Mouse (Mus musculus) CD4-positive helper T cell, adult 2 months (primary cell): ENCODE results near the gene Atxn1.

Source experiments
- DNase-seq: peaks from one replicate; pipeline ENCODE4 v3.0.0-alpha.2; 2012; ENCODE audit warnings: low read depth, missing footprints, low spot score

Gene Atxn1

DNA sequence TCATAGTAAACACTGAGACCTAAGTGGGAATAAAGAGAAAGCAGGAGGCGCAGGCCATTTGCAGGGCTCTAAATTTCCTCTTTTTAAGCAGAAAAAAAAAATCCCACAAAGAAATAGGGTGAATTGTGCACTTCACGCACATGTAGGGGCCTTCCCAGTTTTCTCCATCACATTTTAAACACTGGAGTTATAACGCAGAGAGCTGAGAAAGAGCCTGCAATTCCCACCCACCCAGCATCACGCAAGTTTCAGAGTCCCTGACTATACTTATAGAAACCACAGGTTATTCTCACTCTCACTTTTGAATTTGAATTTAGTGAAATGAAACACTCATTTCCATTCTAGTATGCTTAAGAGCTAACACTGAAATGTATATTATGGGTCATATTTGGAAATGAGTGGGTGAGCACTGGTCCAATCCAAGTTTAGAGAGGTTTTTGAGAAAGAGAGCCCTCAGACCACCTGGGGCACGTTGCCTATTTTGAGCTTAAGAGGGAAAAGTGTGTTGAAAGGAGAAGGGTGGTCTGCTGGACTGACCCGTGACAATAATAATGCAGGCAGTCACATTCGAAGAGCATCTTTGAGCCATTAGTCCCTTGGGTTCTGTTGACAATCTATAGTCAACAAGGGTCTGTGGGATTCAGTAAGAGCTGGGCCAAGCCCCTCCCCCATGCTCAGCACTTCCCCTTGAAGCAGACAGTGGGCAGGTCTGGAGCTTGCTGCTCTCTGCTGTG is 279.1 kb downstream of the Atxn1 start:
- DNase-seq, result peak; percentile 22

DNA sequence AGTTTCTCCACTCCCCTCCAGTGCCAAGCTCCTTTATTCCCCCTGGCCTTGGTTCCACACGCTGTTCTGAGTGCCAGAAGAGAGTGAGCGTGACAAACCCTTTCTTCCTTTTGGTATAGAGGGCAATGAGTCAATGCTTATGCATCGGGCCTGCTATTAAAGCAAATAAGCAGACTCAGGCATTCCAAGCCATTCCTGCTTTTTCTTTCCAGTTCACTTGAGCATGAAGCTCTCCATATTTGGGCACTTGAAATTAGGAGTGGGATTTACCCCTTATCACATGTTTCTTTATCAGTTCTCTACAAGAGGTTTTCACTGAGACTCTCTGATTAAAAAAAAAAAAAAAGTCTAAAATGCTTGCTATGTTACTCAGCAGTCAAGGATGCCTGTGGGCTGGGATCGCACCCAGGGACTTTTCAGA is 279.9 kb downstream of the Atxn1 start:
- DNase-seq, result no peak

GRCm38 (mm10) chr13:45683991-45684390 is 280.8 kb downstream of the Atxn1 start:
- DNase-seq, result peak; percentile 52

DNA sequence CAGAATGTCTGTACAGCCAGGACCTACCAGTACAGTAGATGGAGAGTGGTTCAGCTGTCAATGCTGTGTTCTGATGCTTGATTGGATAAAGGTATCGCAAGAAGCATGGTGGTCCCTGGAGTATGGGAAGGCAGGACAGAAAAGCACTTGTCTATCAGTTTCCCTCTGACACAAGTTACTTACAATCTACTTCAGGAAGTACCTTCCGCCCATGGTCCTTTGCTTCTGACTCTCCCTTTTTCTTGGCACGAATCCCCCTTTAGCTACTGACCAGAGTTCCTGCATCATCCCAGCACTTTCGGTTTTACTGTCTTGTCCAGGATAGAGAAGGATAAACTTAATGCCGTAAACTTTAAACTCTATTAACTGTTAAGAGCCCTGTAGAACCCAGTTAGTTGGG is 283.6 kb downstream of the Atxn1 start:
- DNase-seq, result no peak

- no peak for DNase-seq
These were observed 284.2 kb downstream of the Atxn1 start for GRCm38 (mm10) chr13:45680651-45681050.

DNA sequence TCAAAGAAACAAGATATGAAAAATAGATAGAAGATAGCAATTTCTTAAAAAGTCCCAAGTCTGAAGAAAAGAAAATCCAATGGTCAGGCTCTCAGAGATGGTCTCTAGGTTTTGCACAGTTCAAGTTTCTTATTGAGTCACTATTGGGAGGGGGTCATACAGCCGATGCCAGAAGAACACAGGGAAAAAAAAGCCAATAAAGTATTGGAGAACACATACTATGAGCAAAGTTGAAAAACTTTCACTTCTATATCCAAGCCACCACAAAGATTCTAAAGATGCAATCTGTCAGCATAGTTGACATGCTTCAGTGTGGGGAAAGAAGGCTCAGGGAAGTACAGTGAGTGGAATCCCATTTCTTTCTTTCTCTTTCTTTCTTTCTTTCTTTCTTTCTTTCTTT is 285.7 kb downstream of the Atxn1 start:
- no peak for DNase-seq

DNA sequence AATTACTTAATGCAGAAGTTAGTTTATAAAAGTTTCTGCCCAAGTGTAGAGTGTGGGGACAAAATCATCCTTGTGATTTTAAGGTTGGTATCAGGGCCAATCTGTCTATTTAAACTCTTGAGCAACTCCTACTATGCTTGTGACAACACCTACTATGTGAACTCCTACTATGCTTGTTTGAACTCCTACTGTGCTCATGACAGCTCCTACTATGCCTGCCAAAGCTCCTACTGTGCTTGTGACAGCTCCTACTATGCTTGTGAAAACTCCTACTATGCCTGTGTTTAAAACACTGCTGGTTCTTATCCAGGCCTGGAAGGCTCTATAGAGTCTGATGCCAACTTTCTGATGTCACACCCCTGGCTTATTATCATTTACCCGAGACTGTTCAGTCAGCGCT is 292.2 kb downstream of the Atxn1 start:
- no peak for DNase-seq

DNA sequence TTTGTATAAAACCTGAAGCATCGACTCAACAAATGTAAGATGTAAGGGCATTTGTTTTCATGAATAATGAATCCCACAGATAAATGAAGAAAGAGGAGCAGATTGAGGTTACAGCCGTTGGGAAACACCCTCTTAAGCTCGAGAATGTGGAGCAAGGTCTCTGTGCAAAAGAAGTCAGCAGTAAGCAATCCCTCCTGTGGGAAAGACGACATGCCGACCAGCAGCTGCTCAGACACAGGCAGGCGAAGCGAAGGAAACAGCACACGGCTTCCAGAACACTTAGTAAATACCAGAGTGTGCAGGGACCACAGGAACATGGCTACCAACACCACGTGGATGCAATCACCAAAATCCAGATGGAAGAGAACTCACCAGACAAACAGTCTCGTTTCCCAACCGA is 294.8 kb downstream of the Atxn1 start:
- no peak for DNase-seq

DNA sequence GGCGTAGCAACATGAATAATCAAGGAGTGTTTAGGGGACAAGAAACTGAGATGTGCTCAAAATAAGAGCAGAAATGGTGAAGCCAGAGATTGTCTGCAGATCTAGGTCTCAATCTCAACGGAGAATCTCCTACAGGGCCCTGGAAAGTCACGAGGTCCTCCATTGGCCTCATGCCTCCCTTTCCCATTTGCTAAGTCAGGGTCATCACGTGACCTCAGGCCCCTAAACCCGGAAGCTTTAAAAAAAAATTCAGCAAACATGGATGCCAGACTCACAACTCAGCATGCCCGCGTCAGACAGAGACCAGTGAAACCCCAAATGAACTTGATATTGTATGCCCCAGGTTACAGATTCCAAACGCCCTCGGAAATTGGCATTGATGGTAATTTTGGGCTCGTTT is 302.0 kb downstream of the Atxn1 start:
- no peak for DNase-seq

DNA sequence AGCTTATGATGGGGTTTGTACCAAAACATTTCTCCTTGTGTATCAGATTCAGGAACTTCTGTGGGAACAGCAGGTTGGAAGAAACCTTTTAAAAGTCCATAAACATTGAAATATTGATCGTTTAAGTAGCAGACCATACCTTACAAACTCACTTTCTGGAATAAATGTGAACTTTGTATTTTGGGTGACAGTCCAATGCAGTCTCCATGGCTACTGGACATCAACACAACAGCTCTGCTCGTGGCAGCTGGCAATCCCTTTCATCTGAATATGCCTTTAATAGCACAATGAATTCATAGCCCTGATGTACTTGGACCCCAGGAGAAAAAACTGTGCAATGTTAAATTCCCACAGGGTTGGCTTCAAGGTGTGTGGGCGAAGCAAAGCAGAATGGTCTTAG is 302.6 kb downstream of the Atxn1 start:
- DNase-seq, result no peak

- no peak for DNase-seq
These were observed 303.3 kb downstream of the Atxn1 start for GRCm38 (mm10) chr13:45661283-45662185.

- DNase-seq, result no peak
These were observed 305.0 kb downstream of the Atxn1 start for GRCm38 (mm10) chr13:45659813-45660212.

DNA sequence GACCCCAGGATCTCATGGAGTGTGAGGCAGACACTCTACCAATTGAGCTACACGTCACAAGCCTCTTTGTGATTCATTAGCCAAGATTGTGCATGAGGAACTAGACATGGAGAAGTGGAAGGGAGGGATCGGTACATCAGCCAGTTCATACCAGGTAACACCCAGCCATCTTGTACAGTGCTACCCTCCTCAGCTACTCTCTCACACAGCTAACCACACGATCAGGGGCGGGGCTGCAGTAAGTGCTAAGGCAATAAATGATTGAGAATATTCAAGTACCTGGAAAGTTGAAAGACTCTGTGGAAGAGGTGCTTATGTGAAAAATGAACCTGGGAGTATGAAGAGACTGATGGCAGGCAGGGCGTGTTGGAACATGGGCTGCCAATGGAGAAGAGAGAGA is 306.5 kb downstream of the Atxn1 start:
- DNase-seq, result no peak

DNA sequence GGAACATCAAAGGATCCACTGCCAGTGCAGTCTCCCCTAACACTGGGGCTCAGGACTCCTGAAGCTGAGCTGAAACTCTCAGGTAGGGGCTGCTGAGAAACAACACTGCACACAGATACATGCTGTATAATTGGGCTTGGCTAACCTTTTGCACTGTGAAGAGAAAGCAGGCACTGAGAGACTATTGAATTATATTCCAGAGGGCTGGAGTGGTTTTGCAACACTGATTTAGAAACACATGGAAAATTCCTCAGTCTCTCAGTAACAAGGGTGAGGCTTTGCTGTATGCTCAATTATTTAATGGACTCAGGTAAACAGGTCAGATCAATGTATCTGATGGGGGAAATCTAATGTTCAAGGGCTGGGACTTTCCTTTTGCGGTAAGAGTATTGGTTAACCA is 307.6 kb downstream of the Atxn1 start:
- no peak for DNase-seq

GRCm38 (mm10) chr13:45651652-45652241 is 313.1 kb downstream of the Atxn1 start:
- DNase-seq, result no peak

GRCm38 (mm10) chr13:45649197-45649812 is 315.5 kb downstream of the Atxn1 start:
- peak; percentile 74 for DNase-seq

DNA sequence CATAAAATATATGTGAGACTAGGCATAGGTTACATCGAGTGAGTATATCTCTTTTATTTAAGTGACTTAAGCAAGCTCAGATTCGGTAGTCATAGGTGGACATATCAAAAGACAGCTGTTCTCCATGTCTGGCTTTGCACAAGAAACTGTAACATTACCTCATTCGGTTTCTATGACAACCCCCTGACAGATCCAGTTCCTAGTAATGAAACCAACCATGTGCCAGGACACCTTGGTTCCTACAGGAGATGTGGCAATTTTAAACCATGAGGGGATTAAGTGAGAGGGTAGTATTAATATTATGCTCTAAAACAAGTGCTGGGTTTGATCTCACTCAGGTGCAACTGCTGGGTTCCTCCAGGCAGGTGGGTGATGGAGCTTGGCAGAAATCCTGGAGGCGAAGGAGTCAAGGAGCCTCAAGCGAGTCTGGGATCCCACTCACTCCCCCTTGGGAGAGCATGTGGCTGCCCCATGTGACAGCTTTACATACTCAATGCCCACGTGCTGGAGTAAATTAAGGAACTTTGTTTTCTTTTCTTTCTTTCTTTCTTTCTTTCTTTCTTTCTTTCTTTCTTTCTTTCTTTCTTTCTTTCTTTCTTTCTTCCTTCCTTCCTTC is 320.9 kb downstream of the Atxn1 start:
- no peak for DNase-seq

GRCm38 (mm10) chr13:45642913-45643312 is 321.9 kb downstream of the Atxn1 start:
- DNase-seq, result no peak

DNA sequence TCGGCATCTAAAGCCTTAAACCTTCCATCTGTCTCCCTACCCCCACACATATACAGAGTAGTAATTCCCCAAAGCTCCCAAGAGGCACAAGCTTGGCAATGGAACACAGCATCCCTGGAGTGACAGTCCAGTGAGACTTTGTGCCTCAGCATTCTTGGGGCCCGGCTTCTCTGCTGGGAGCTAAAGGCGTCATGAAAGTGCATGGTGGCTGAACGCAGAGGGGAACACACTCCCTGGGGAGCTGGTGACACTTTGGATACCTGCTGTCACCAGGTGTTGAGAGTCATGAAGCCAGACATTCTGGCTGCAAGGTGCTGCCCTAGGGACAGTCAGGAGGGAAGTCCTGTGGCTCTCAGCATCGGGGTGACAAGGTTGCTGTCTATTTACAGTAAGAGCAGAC is 324.4 kb downstream of the Atxn1 start:
- no peak for DNase-seq

- DNase-seq, result no peak
These were observed 326.5 kb downstream of the Atxn1 start for GRCm38 (mm10) chr13:45638281-45638680.

DNA sequence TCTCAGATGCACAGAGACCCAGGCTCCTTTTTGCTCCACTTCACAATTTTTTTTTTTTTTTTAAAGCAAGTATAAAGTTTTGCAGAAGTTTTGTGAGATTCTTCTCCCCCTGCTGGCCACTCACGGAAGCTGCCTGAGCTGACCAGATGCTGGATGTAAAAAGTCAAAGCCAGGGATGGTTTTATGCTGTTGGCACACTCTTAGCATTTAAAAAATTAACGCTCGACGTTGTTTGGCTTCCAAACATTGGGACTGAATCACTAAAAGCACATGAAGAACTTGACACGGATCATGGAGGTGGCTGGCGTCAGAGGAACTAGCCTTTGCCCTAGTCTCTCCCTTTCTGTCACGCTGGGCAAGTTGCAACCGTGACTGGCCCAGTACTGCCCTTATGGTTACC is 327.5 kb downstream of the Atxn1 start:
- DNase-seq, result peak; percentile 10

GRCm38 (mm10) chr13:45636435-45636834 is 328.4 kb downstream of the Atxn1 start:
- no peak for DNase-seq
